Mouse (Mus musculus) hematopoietic stem cell, adult 5-6 weeks (primary cell): Measurements from ENCODE around the gene Snx33. TPM values are rescaled to one million over a fixed set of nuclear protein-coding genes. Genes with fewer than 3 reads are reported as not detected.

ENCODE experiments used
- ATAC-seq, 2 experiments: fragments of 125-278 bp in 1 of 2; replicated peaks in 1 of 2; 2 replicates each; pipeline ENCODE4 v1.8.0; 2016 to 2017; ENCODE audit warnings: inconsistent platforms in 2 of 2, mild to moderate bottlenecking in 2 of 2, moderate number of reproducible peaks in 2 of 2, low read depth in 1 of 2, moderate TSS enrichment in 1 of 2; ENCODE audit not compliant: low FRiP score in 2 of 2, poor library complexity in 2 of 2, severe bottlenecking in 2 of 2, insufficient read depth in 1 of 2, low TSS enrichment in 1 of 2
- total RNA-seq: library from RNA; stranded (forward); fragments of 172-1452, 232-1000 nt; gene quantifications from 2 replicates; pipeline ENCODE4 v1.2.3, GENCODE M21; 2017

Snx33 gene
- total RNA-seq, 1 experiment from 2014 or later: 12.8 TPM

GRCm38 (mm10) chr9:56880790-56881189, 47.4 kb downstream of the Snx33 start:
- no peak for ATAC-seq

GRCm38 (mm10) chr9:56877284-56877683, 50.9 kb downstream of the Snx33 start:
- no peak for ATAC-seq

- ATAC-seq: no peak
Observed at GRCm38 (mm10) chr9:56876784-56877183, 51.4 kb downstream of the Snx33 start.

- no peak for ATAC-seq
Observed at GRCm38 (mm10) chr9:56873097-56873496, 55.1 kb downstream of the Snx33 start.

- no peak for ATAC-seq
Observed at GRCm38 (mm10) chr9:56872105-56872903, 55.9 kb downstream of the Snx33 start.

GRCm38 (mm10) chr9:56871191-56871590, 57.0 kb downstream of the Snx33 start:
- no peak for ATAC-seq

GRCm38 (mm10) chr9:56870778-56871177, 57.4 kb downstream of the Snx33 start:
- ATAC-seq: no peak

- ATAC-seq: no peak
Observed at GRCm38 (mm10) chr9:56869552-56869951, 58.6 kb downstream of the Snx33 start.

- ATAC-seq: no peak; a peak in 1 of 4 replicates
Observed at GRCm38 (mm10) chr9:56868292-56868691, 59.9 kb downstream of the Snx33 start.

Other genes starting within 250 kb of the Snx33 start
- not detected in 2 replicates for gene Lingo1, start 131.9 kb downstream of the Snx33 start, total RNA-seq
- not detected in 2 replicates for gene Odf3l1, start 63.7 kb downstream of the Snx33 start, total RNA-seq
- not detected in 2 replicates for gene Cspg4, start 63.3 kb downstream of the Snx33 start, total RNA-seq
- gene Imp3, start 9.1 kb upstream of the Snx33 start, total RNA-seq: 78.7 and 87.2 TPM in 2 replicates
- 3.8 and 7.8 TPM in 2 replicates for gene Snupn, start 22.5 kb upstream of the Snx33 start, total RNA-seq
- gene Ptpn9, start 66.6 kb upstream of the Snx33 start, total RNA-seq: 10.4 and 18.1 TPM in 2 replicates
- gene Sin3a, start 143.7 kb upstream of the Snx33 start, total RNA-seq: 122 and 136 TPM in 2 replicates
- gene Man2c1, start 202.3 kb upstream of the Snx33 start, total RNA-seq: 42.8 and 58.5 TPM in 2 replicates
- gene Neil1, start 219.9 kb upstream of the Snx33 start, total RNA-seq: 4.1 and 5.8 TPM in 2 replicates
- 50.9 and 121 TPM in 2 replicates for gene Commd4, start 230.0 kb upstream of the Snx33 start, total RNA-seq